Mouse (Mus musculus) G1E (cell line): Measurements from ENCODE around the gene Mlec.

Experiments used
- CTCF ChIP-seq: IDR thresholded peaks from 2 replicates; pipeline ENCODE4 v1.5.1; 2012; ENCODE audit warnings: low read depth, low read length, inconsistent platforms, mixed read lengths
- GATA1 ChIP-seq: IDR thresholded peaks from 2 replicates; pipeline ENCODE4 v1.6.1; 2012; ENCODE audit warnings: borderline replicate concordance, low read length, inconsistent platforms, mixed read lengths
- GATA2 ChIP-seq: IDR thresholded peaks from 2 replicates; pipeline ENCODE4 v1.6.1; 2012; ENCODE audit warnings: low read depth, low read length, inconsistent platforms, borderline replicate concordance
- POLR2AphosphoS5 ChIP-seq: IDR thresholded peaks from 2 replicates; pipeline ENCODE4 v1.6.1; 2012; ENCODE audit warnings: low read depth, low read length, inconsistent platforms; ENCODE audit not compliant: insufficient replicate concordance
- TAL1 ChIP-seq: conservative IDR thresholded peaks from 2 replicates; pipeline ENCODE4 v1.6.1; 2012; ENCODE audit warnings: low read depth, low read length, inconsistent platforms, mixed read lengths

DNA sequence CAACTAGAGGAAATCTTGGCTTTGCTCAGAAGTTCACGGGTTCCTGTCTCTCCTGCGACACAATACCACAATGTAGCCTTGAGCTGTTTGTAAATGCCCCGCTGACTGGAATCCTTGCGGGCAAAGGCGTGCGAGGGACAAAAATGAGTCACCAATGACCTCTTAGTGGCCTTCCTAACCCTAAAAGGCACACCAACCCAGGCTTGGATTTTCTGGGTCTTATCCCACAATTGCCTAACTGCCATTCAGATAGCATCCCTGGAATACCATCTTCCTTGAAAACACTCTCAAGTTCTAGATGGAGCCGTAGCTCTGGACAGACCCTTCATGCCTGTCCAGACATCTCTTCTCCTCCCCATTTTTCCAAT lies 34.8 kb upstream of the Mlec start:
- TF ChIP-seq CTCF (no peak), TAL1 (no peak), POLR2AphosphoS5 (no peak), GATA2 (no peak), GATA1 (no peak)
